8 mouse cellular contexts compared by ENCODE assay signal in the genomic region with DNA sequence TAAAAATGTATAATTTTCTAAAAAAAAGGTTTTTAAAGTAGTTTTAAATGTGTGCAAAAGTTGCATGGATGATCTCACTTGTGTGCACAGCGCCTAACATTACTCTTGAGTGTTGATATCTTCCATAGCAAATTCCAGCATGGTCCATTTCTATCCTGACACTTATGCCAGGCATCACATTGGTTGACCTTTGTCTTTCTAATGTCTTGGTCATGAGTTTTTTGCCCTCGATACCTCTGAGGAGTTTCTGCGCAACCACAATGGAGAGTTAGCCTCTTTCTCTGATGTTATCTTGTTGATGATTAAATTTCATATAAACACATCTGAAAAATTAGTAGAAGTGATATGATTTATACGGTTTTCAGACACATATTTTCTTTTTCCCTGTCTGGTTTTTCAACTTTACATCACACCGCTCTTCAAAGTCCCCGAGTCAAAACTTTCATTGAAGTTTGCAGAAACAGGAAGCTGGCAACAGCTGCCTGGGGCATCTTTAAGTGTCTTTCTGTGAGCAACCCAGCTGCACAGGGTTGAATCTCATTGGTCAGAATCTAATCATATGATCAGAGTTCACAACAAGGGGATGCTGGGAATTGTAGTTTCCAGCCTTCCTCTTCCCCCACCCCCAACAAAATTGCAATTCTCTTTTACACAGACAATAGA.
A peak's percentile ranks its signal among the peaks of the same experiment; 100 is the strongest.
DNase-seq lines count a peak whose midpoint lies in the region; ATAC-seq and TF ChIP-seq lines count a peak whose summit lies in the region.

No protein-coding gene starts in this region.

- H3K9me3 ChIP-seq in stomach, embryonic 14.5 days (ENCODE audit: control insufficient read depth, low read depth, low read length), result no peaks in the 10 kb centered on the region
- no peaks in the 10 kb centered on the region for H3K9me3 ChIP-seq in stomach, postnatal 0 days (ENCODE audit: control insufficient read depth, low read length)
- H3K9me3 ChIP-seq in kidney, embryonic 16.5 days (ENCODE audit: low read length), result no peaks in the 10 kb centered on the region
- no peaks in the 10 kb centered on the region for H3K9me3 ChIP-seq in neural tube, embryonic 15.5 days (replicated peaks)

- H3K4me2 ChIP-seq in stomach, embryonic 14.5 days (replicated peaks; ENCODE audit: low read depth, low read length), result no peak overlapping the region
- no peak overlapping the region for H3K4me2 ChIP-seq in stomach, postnatal 0 days (replicated peaks; ENCODE audit: low read depth)
- 0 out of 2 replicates have a peak overlapping the region, but pooled peaks have one; percentile 27 for H3K4me2 ChIP-seq in kidney, embryonic 16.5 days (replicated peaks; ENCODE audit: low read depth, low read length)
- H3K4me2 ChIP-seq in neural tube, embryonic 15.5 days, result peak overlapping the region; percentile 10; the same call in 1 of the 2 replicates

- no peak overlapping the region for H3K4me3 ChIP-seq in stomach, embryonic 14.5 days (ENCODE audit: low read depth, low read length)
- H3K4me3 ChIP-seq in stomach, postnatal 0 days (ENCODE audit: low read depth, low read length), result no peak overlapping the region
- no peak overlapping the region for H3K4me3 ChIP-seq in kidney, embryonic 16.5 days (ENCODE audit: low read length)
- H3K4me3 ChIP-seq in neural tube, embryonic 15.5 days (replicated peaks), result no peak overlapping the region

- no peak overlapping the region for H3K9ac ChIP-seq in stomach, embryonic 14.5 days (replicated peaks; ENCODE audit: low read depth, low read length)
- no peak overlapping the region for H3K9ac ChIP-seq in stomach, postnatal 0 days (ENCODE audit: low read length)
- H3K9ac ChIP-seq in kidney, embryonic 16.5 days (replicated peaks; ENCODE audit: low read length), result no peak overlapping the region
- H3K9ac ChIP-seq in neural tube, embryonic 15.5 days (replicated peaks), result no peak overlapping the region

- no peaks in the 10 kb centered on the region for H3K4me1 ChIP-seq in stomach, embryonic 14.5 days (ENCODE audit: control insufficient read depth, insufficient read depth, low read length)
- H3K4me1 ChIP-seq in stomach, postnatal 0 days (replicated peaks; ENCODE audit: control insufficient read depth, insufficient read depth), result no peaks in the 10 kb centered on the region
- H3K4me1 ChIP-seq in kidney, embryonic 16.5 days (ENCODE audit: insufficient read depth, low read length), result peaks cover 6% of the 10 kb centered on the region; the same call in 1 of the 2 replicates
- H3K4me1 ChIP-seq in neural tube, embryonic 15.5 days, result no peaks in the 10 kb centered on the region

- WGBS in stomach, embryonic 14.5 days, result 59% methylated on average over 6 of the region's 6 CpGs
- WGBS in stomach, postnatal 0 days, result 64% methylated on average over 6 of the region's 6 CpGs
- WGBS in kidney, embryonic 16.5 days, result 63% methylated on average over 6 of the region's 6 CpGs
- 81% methylated on average over 6 of the region's 6 CpGs for WGBS in neural tube, embryonic 15.5 days

- ATAC-seq in stomach, embryonic 14.5 days (ENCODE audit: insufficient number of reproducible peaks, insufficient read depth, low FRiP score, low read depth), result peak; percentile 85; the same call in 1 of the 2 replicates
- ATAC-seq in stomach, postnatal 0 days (ENCODE audit: low FRiP score, low TSS enrichment), result no peak
- peak; percentile 82; the same call in 1 of the 2 replicates for ATAC-seq in kidney, embryonic 16.5 days (ENCODE audit: low FRiP score, low TSS enrichment)
- peak; percentile 90 for ATAC-seq in neural tube, embryonic 15.5 days (ENCODE audit: low FRiP score)

- H3K36me3 ChIP-seq in stomach, embryonic 14.5 days (ENCODE audit: control insufficient read depth, insufficient read depth, low read length), result no peaks in the 10 kb centered on the region
- H3K36me3 ChIP-seq in stomach, postnatal 0 days (ENCODE audit: control insufficient read depth, insufficient read depth, low read length), result no peaks in the 10 kb centered on the region
- no peaks in the 10 kb centered on the region for H3K36me3 ChIP-seq in kidney, embryonic 16.5 days (ENCODE audit: insufficient read depth, low read length)
- no peaks in the 10 kb centered on the region for H3K36me3 ChIP-seq in neural tube, embryonic 15.5 days

- no peak overlapping the region for H3K27ac ChIP-seq in stomach, embryonic 14.5 days (ENCODE audit: low read length)
- H3K27ac ChIP-seq in stomach, postnatal 0 days (replicated peaks), result no peak overlapping the region
- no peak overlapping the region for H3K27ac ChIP-seq in kidney, embryonic 16.5 days (ENCODE audit: low read length)
- H3K27ac ChIP-seq in neural tube, embryonic 15.5 days (replicated peaks), result no peak overlapping the region

- no peak for TF ChIP-seq CTCF in stomach, postnatal 0 days (IDR thresholded peaks at IDR 0.05; ENCODE audit: low read depth)

- no peak for TF ChIP-seq EP300 in stomach, postnatal 0 days (optimal IDR thresholded peaks at IDR 0.05)

- no peaks in the 10 kb centered on the region for H3K27me3 ChIP-seq in stomach, embryonic 14.5 days (ENCODE audit: control insufficient read depth, insufficient read depth, low read length)
- H3K27me3 ChIP-seq in stomach, postnatal 0 days (ENCODE audit: control insufficient read depth, insufficient read depth, low read length), result no peaks in the 10 kb centered on the region
- H3K27me3 ChIP-seq in kidney, embryonic 16.5 days (ENCODE audit: insufficient read depth, low read length), result no peaks in the 10 kb centered on the region
- H3K27me3 ChIP-seq in neural tube, embryonic 15.5 days (replicated peaks), result no peaks in the 10 kb centered on the region; the same call in 1 of the 2 replicates

- peak; percentile 21 to 45 for DNase-seq in cerebellum, postnatal 10 days
- no peak for DNase-seq in cerebellum, adult 9-10 months
- no peak for DNase-seq in stomach, postnatal 0 days (ENCODE audit: low spot score)
- DNase-seq in heart, adult 9 months (ENCODE audit: low spot score in 2 of 2), result no peak
- no peak for DNase-seq in cerebellum, adult 9-11 months

Comparison
In these comparisons a context has a peak if more than half of its experiments do, and no peak if none do; other contexts are left out.
1. DNase-seq: peak in cerebellum, postnatal 10 days (2 of 2); none in cerebellum, adult 9-10 months (single experiment), stomach, postnatal 0 days (single experiment), heart, adult 9 months (0 of 2) and cerebellum, adult 9-11 months (single experiment).
2. H3K4me2 ChIP-seq: peak in kidney, embryonic 16.5 days (single experiment) and neural tube, embryonic 15.5 days (single experiment); none in stomach, embryonic 14.5 days (single experiment) and stomach, postnatal 0 days (single experiment).